Mouse (Mus musculus): ENCODE results near the gene Chst11.

Gene Chst11

GRCm38 (mm10) chr10:83141434-83141833 is 156.1 kb downstream of the Chst11 start:
- DNase-seq (ENCODE audit: low spot score in 2 of 2), result no peak

- DNase-seq (ENCODE audit: low spot score in 2 of 2), result no peak
Measured at GRCm38 (mm10) chr10:83143049-83143448, 157.8 kb downstream of the Chst11 start.

GRCm38 (mm10) chr10:83145836-83146235 is 160.5 kb downstream of the Chst11 start:
- no peak for DNase-seq (ENCODE audit: low spot score in 2 of 2)

- no peak for DNase-seq (ENCODE audit: low spot score in 2 of 2)
Measured at GRCm38 (mm10) chr10:83149342-83150178, 164.3 kb downstream of the Chst11 start.

- no peak for DNase-seq (ENCODE audit: low spot score in 2 of 2)
Measured at GRCm38 (mm10) chr10:83150587-83150986, 165.3 kb downstream of the Chst11 start.

- no peak for DNase-seq (ENCODE audit: low spot score in 2 of 2)
Measured at GRCm38 (mm10) chr10:83151362-83151761, 166.1 kb downstream of the Chst11 start.

- no peak for DNase-seq (ENCODE audit: low spot score in 2 of 2)
Measured at GRCm38 (mm10) chr10:83151896-83152685, 166.8 kb downstream of the Chst11 start.

GRCm38 (mm10) chr10:83152723-83153122 is 167.4 kb downstream of the Chst11 start:
- no peak for DNase-seq (ENCODE audit: low spot score in 2 of 2)

GRCm38 (mm10) chr10:83153374-83153773 is 168.1 kb downstream of the Chst11 start:
- no peak for DNase-seq (ENCODE audit: low spot score in 2 of 2)

GRCm38 (mm10) chr10:83153887-83154286 is 168.6 kb downstream of the Chst11 start:
- DNase-seq (ENCODE audit: low spot score in 2 of 2), result no peak

- no peak for DNase-seq (ENCODE audit: low spot score in 2 of 2)
Measured at GRCm38 (mm10) chr10:83157289-83157688, 172.0 kb downstream of the Chst11 start.

GRCm38 (mm10) chr10:83158322-83158721 is 173.0 kb downstream of the Chst11 start:
- no peak for DNase-seq (ENCODE audit: low spot score in 2 of 2)

GRCm38 (mm10) chr10:83159229-83159628 is 173.9 kb downstream of the Chst11 start:
- DNase-seq (ENCODE audit: low spot score in 2 of 2), result no peak

GRCm38 (mm10) chr10:83161656-83162365 is 176.5 kb downstream of the Chst11 start:
- DNase-seq (ENCODE audit: low spot score in 2 of 2), result peak; percentile 58 to 83

- DNase-seq (ENCODE audit: low spot score in 2 of 2), result no peak
Measured at GRCm38 (mm10) chr10:83163946-83164345, 178.6 kb downstream of the Chst11 start.

- DNase-seq (ENCODE audit: low spot score in 2 of 2), result peak in 1 of 2 experiments; percentile 40
Measured at GRCm38 (mm10) chr10:83164901-83165435, 179.7 kb downstream of the Chst11 start.

- no peak for DNase-seq (ENCODE audit: low spot score in 2 of 2)
Measured at GRCm38 (mm10) chr10:83165521-83166243, 180.4 kb downstream of the Chst11 start.

- no peak for DNase-seq (ENCODE audit: low spot score in 2 of 2)
Measured at GRCm38 (mm10) chr10:83166272-83166671, 181.0 kb downstream of the Chst11 start.

GRCm38 (mm10) chr10:83167492-83167891 is 182.2 kb downstream of the Chst11 start:
- DNase-seq (ENCODE audit: low spot score in 2 of 2), result no peak

- DNase-seq (ENCODE audit: low spot score in 2 of 2), result no peak
Measured at GRCm38 (mm10) chr10:83168303-83169056, 183.2 kb downstream of the Chst11 start.

Data from cerebellum, postnatal 4 days (tissue).